Mouse (Mus musculus): Measurements from ENCODE around the gene Olfr622. TPM values are rescaled to one million over a fixed set of nuclear protein-coding genes. Genes with fewer than 3 reads are reported as not detected.

Gene Olfr622
- polyA plus RNA-seq (2014; fragmentation: Nextera tagmentation; extraction: Ambion mirVana): not detected in 2 replicates

- no peak within 1 kb of the TSS for H3K9ac ChIP-seq (ENCODE audit: low read length)
- ATAC-seq: no peak
- 68% methylated on average over 1 of the region's 1 CpGs for WGBS
- no peak within 1 kb of the TSS for H3K27ac ChIP-seq (ENCODE audit: low read depth, low read length)
- H3K4me2 ChIP-seq (ENCODE audit: low read length): no peak within 1 kb of the TSS
- H3K4me3 ChIP-seq (ENCODE audit: low read depth, low read length): no peak within 1 kb of the TSS
- DNase-seq (ENCODE audit: low spot score): no peak
- no peaks in the 10 kb centered on the region for H3K27me3 ChIP-seq (replicated peaks; ENCODE audit: control insufficient read depth, insufficient read depth, low read length)
- H3K4me1 ChIP-seq (ENCODE audit: control insufficient read depth, insufficient read depth, low read length): no peaks in the 10 kb centered on the region
- no peaks in the 10 kb centered on the region for H3K9me3 ChIP-seq (replicated peaks; ENCODE audit: control insufficient read depth, low read length)
- H3K36me3 ChIP-seq (ENCODE audit: control insufficient read depth, insufficient read depth, low read length): no peaks in the 10 kb centered on the region
Observed at GRCm38 (mm10) chr7:103642602-103643001, at the start of gene Olfr622. TSS of gene Olfr622 (minus strand) at chr7:103642702.

GRCm38 (mm10) chr7:103682420-103682819 lies 39.9 kb upstream of the Olfr622 start, which contains the start of gene Olfr625-ps1:
TSS of gene Olfr625-ps1 (plus strand) at chr7:103682720.
- Histone ChIP-seq H3K4me2 (ENCODE audit: low read length) (no peak within 1 kb of the TSS), H3K36me3 (ENCODE audit: control insufficient read depth, insufficient read depth, low read length) (no peaks in the 10 kb centered on the region), H3K27me3 (replicated peaks; ENCODE audit: control insufficient read depth, insufficient read depth, low read length) (no peaks in the 10 kb centered on the region), H3K27ac (ENCODE audit: low read depth, low read length) (no peak within 1 kb of the TSS), H3K4me1 (ENCODE audit: control insufficient read depth, insufficient read depth, low read length) (no peaks in the 10 kb centered on the region), H3K9ac (ENCODE audit: low read length) (no peak within 1 kb of the TSS), H3K9me3 (replicated peaks; ENCODE audit: control insufficient read depth, low read length) (no peaks in the 10 kb centered on the region), H3K4me3 (ENCODE audit: low read depth, low read length) (no peak within 1 kb of the TSS)
- ATAC-seq (no peak), DNase-seq (ENCODE audit: low spot score) (no peak)

- Histone ChIP-seq H3K27ac (ENCODE audit: low read depth, low read length) (no peak within 1 kb of the TSS), H3K27me3 (replicated peaks; ENCODE audit: control insufficient read depth, insufficient read depth, low read length) (no peaks in the 10 kb centered on the region), H3K36me3 (ENCODE audit: control insufficient read depth, insufficient read depth, low read length) (no peaks in the 10 kb centered on the region), H3K9ac (ENCODE audit: low read length) (no peak within 1 kb of the TSS), H3K4me3 (ENCODE audit: low read depth, low read length) (no peak within 1 kb of the TSS), H3K4me2 (ENCODE audit: low read length) (no peak within 1 kb of the TSS), H3K9me3 (replicated peaks; ENCODE audit: control insufficient read depth, low read length) (no peaks in the 10 kb centered on the region), H3K4me1 (ENCODE audit: control insufficient read depth, insufficient read depth, low read length) (no peaks in the 10 kb centered on the region)
- no peak for ATAC-seq
- 91% methylated on average over 2 of the region's 2 CpGs for WGBS
- no peak for DNase-seq (ENCODE audit: low spot score)
Observed at GRCm38 (mm10) chr7:103671091-103671490, 28.6 kb upstream of the Olfr622 start, which contains the start of gene Olfr624. TSS of gene Olfr624 (minus strand) at chr7:103671191.

- H3K27me3 ChIP-seq (replicated peaks; ENCODE audit: control insufficient read depth, insufficient read depth, low read length): no peaks in the 10 kb centered on the region
Observed at GRCm38 (mm10) chr7:103663598-103663997, 21.1 kb upstream of the Olfr622 start, which contains the start of gene Olfr623. TSS of gene Olfr623 (minus strand) at chr7:103663698.

GRCm38 (mm10) chr7:103644070-103644469 lies 1.6 kb upstream of the Olfr622 start:
- DNase-seq (ENCODE audit: low spot score): no peak
- no peak overlapping the region for H3K4me2 ChIP-seq (ENCODE audit: low read length)
- H3K27me3 ChIP-seq (replicated peaks; ENCODE audit: control insufficient read depth, insufficient read depth, low read length): no peaks in the 10 kb centered on the region

More at GRCm38 (mm10) chr7:103663598-103663997, 21.1 kb upstream of the Olfr622 start, which contains the start of gene Olfr623:
- Histone ChIP-seq H3K4me3 (ENCODE audit: low read depth, low read length) (no peak within 1 kb of the TSS), H3K9ac (ENCODE audit: low read length) (no peak within 1 kb of the TSS), H3K36me3 (ENCODE audit: control insufficient read depth, insufficient read depth, low read length) (no peaks in the 10 kb centered on the region), H3K27ac (ENCODE audit: low read depth, low read length) (no peak within 1 kb of the TSS), H3K4me1 (ENCODE audit: control insufficient read depth, insufficient read depth, low read length) (no peaks in the 10 kb centered on the region), H3K9me3 (replicated peaks; ENCODE audit: control insufficient read depth, low read length) (no peaks in the 10 kb centered on the region), H3K4me2 (ENCODE audit: low read length) (no peak within 1 kb of the TSS)
- no peak for ATAC-seq
- DNase-seq (ENCODE audit: low spot score): no peak

GRCm38 (mm10) chr7:103636795-103637194 lies 5.7 kb downstream of the Olfr622 start:
- no peak overlapping the region for H3K4me3 ChIP-seq (ENCODE audit: low read depth, low read length)
- DNase-seq (ENCODE audit: low spot score) (no peak), ATAC-seq (no peak)
- H3K9ac ChIP-seq (ENCODE audit: low read length): no peak overlapping the region
- no peaks in the 10 kb centered on the region for H3K27me3 ChIP-seq (replicated peaks; ENCODE audit: control insufficient read depth, insufficient read depth, low read length)
- H3K36me3 ChIP-seq (ENCODE audit: control insufficient read depth, insufficient read depth, low read length): no peaks in the 10 kb centered on the region
- H3K4me2 ChIP-seq (ENCODE audit: low read length): no peak overlapping the region
- H3K27ac ChIP-seq (ENCODE audit: low read depth, low read length): no peak overlapping the region
- H3K9me3 ChIP-seq (replicated peaks; ENCODE audit: control insufficient read depth, low read length): no peaks in the 10 kb centered on the region
- no peaks in the 10 kb centered on the region for H3K4me1 ChIP-seq (ENCODE audit: control insufficient read depth, insufficient read depth, low read length)

More at GRCm38 (mm10) chr7:103644070-103644469, 1.6 kb upstream of the Olfr622 start:
- no peak overlapping the region for H3K27ac ChIP-seq (ENCODE audit: low read depth, low read length)
- ATAC-seq: no peak
- no peak overlapping the region for H3K4me3 ChIP-seq (ENCODE audit: low read depth, low read length)
- no peak overlapping the region for H3K9ac ChIP-seq (ENCODE audit: low read length)
- no peaks in the 10 kb centered on the region for H3K36me3 ChIP-seq (ENCODE audit: control insufficient read depth, insufficient read depth, low read length)
- WGBS: 87% methylated on average over 4 of the region's 4 CpGs
- no peaks in the 10 kb centered on the region for H3K9me3 ChIP-seq (replicated peaks; ENCODE audit: control insufficient read depth, low read length)
- no peaks in the 10 kb centered on the region for H3K4me1 ChIP-seq (ENCODE audit: control insufficient read depth, insufficient read depth, low read length)

GRCm38 (mm10) chr7:103612434-103612833 lies 30.1 kb downstream of the Olfr622 start, which contains the start of gene Olfr620:
TSS of gene Olfr620 (minus strand) at chr7:103612534.
- no peak within 1 kb of the TSS for H3K4me2 ChIP-seq (ENCODE audit: low read length)
- H3K9me3 ChIP-seq (replicated peaks; ENCODE audit: control insufficient read depth, low read length): no peaks in the 10 kb centered on the region
- H3K36me3 ChIP-seq (ENCODE audit: control insufficient read depth, insufficient read depth, low read length): no peaks in the 10 kb centered on the region
- no peak for ATAC-seq
- H3K27me3 ChIP-seq (replicated peaks; ENCODE audit: control insufficient read depth, insufficient read depth, low read length): no peaks in the 10 kb centered on the region
- no peak within 1 kb of the TSS for H3K27ac ChIP-seq (ENCODE audit: low read depth, low read length)
- no peak within 1 kb of the TSS for H3K9ac ChIP-seq (ENCODE audit: low read length)
- DNase-seq (ENCODE audit: low spot score): no peak
- WGBS: 76% methylated on average over 2 of the region's 2 CpGs
- no peaks in the 10 kb centered on the region for H3K4me1 ChIP-seq (ENCODE audit: control insufficient read depth, insufficient read depth, low read length)
- no peak within 1 kb of the TSS for H3K4me3 ChIP-seq (ENCODE audit: low read depth, low read length)

GRCm38 (mm10) chr7:103607425-103607824 lies 35.1 kb downstream of the Olfr622 start:
- H3K4me1 ChIP-seq (ENCODE audit: control insufficient read depth, insufficient read depth, low read length): no peaks in the 10 kb centered on the region
- no peak for ATAC-seq
- WGBS: 85% methylated on average over 2 of the region's 2 CpGs
- H3K4me2 ChIP-seq (ENCODE audit: low read length): no peak overlapping the region
- no peaks in the 10 kb centered on the region for H3K36me3 ChIP-seq (ENCODE audit: control insufficient read depth, insufficient read depth, low read length)
- no peak overlapping the region for H3K4me3 ChIP-seq (ENCODE audit: low read depth, low read length)
- no peak for DNase-seq (ENCODE audit: low spot score)
- no peaks in the 10 kb centered on the region for H3K27me3 ChIP-seq (replicated peaks; ENCODE audit: control insufficient read depth, insufficient read depth, low read length)
- H3K9ac ChIP-seq (ENCODE audit: low read length): no peak overlapping the region
- no peaks in the 10 kb centered on the region for H3K9me3 ChIP-seq (replicated peaks; ENCODE audit: control insufficient read depth, low read length)
- no peak overlapping the region for H3K27ac ChIP-seq (ENCODE audit: low read depth, low read length)

- no peaks in the 10 kb centered on the region for H3K9me3 ChIP-seq (replicated peaks; ENCODE audit: control insufficient read depth, low read length)
- no peak within 1 kb of the TSS for H3K4me2 ChIP-seq (ENCODE audit: low read length)
- ATAC-seq: no peak
Observed at GRCm38 (mm10) chr7:103600275-103600674, 42.2 kb downstream of the Olfr622 start, which contains the start of gene Olfr619. TSS of gene Olfr619 (plus strand) at chr7:103600575.

More at GRCm38 (mm10) chr7:103600275-103600674, 42.2 kb downstream of the Olfr622 start, which contains the start of gene Olfr619:
- H3K27me3 ChIP-seq (replicated peaks; ENCODE audit: control insufficient read depth, insufficient read depth, low read length): no peaks in the 10 kb centered on the region
- H3K36me3 ChIP-seq (ENCODE audit: control insufficient read depth, insufficient read depth, low read length): no peaks in the 10 kb centered on the region
- no peaks in the 10 kb centered on the region for H3K4me1 ChIP-seq (ENCODE audit: control insufficient read depth, insufficient read depth, low read length)
- H3K27ac ChIP-seq (ENCODE audit: low read depth, low read length): no peak within 1 kb of the TSS
- no peak within 1 kb of the TSS for H3K4me3 ChIP-seq (ENCODE audit: low read depth, low read length)
- no peak within 1 kb of the TSS for H3K9ac ChIP-seq (ENCODE audit: low read length)
- DNase-seq (ENCODE audit: low spot score): no peak

Measured in forebrain, embryonic 14.5 days (tissue).